Mouse (Mus musculus) subcutaneous adipose tissue, adult 2 months (tissue): ENCODE results near the gene 4930513O06Rik. TPM values are rescaled to one million over a fixed set of nuclear protein-coding genes. Genes with fewer than 3 reads are reported as not detected.

Experiments
- polyA plus RNA-seq: library from polyadenylated mRNA; depleted of rRNA; stranded (reverse); fragments of >200 nt; gene quantifications from 2 replicates; pipeline ENCODE4 v1.2.3, GENCODE M21; 2012; ENCODE audit warnings: low replicate concordance; rRNA removed

Gene 4930513O06Rik
- not detected in 2 replicates for polyA plus RNA-seq

DNA sequence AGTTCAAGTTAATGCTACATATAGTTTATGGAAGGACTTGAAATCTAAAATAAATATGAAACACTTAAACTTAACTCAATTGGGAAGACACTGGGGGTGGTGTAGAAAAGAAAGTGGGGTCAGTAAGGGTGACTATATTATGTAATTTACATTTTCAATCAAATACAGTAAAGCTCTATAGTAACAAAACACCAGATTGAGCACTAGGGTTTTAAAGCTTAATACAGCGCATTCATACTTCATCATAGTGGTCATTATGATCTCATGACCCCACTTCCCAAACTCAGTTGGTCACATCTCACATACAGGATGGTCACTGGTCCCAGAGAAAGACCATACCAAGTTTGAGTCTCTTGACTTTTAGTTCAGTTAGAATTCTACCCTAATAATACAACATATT, at the start of gene 4930513O06Rik:
Gene 4930513O06Rik (plus strand): TSS at position 301 of the 400 bp plus-strand sequence.

DNA sequence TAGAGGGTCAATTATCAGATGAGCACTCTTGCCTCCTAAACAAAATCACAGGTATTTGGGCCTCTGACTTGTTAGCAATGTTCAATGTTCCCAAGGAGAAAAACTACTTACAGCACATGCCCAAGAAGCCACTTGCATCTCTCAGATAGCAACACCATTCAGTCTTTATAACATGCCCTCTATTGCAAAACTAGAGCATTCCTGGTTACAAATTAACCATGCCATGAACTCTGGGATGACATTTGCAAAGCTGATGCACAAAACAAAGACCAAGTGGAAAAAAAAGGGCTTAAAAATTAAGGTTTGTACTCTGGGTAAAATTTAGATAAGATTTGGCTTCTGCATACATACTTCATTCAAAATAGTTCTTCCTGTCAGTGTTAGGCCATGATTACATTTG, 966 bp upstream of the 4930513O06Rik start, which contains the start of gene Serpina7:
Gene Serpina7 (minus strand): TSS at position 160 of the 400 bp plus-strand sequence.

Other genes with a start within 250 kb of the 4930513O06Rik start
- 0.04 and 0.49 TPM in 2 replicates for gene Nrk, start 171.8 kb upstream of the 4930513O06Rik start, polyA plus RNA-seq
- not detected in 2 replicates for gene Serpina7, start 1.0 kb upstream of the 4930513O06Rik start, polyA plus RNA-seq
- gene 4933428M09Rik, start 93.0 kb downstream of the 4930513O06Rik start, polyA plus RNA-seq = not detected in 2 replicates
- gene Mum1l1, start 123.8 kb downstream of the 4930513O06Rik start, polyA plus RNA-seq = 0.42 and 0.63 TPM in 2 replicates
- gene Trap1a, start 247.4 kb downstream of the 4930513O06Rik start, polyA plus RNA-seq = not detected in 2 replicates